ENCODE assay signal across 22 mouse cellular contexts in genomic region chr4:96510083-96510482, GRCm38 (mm10). TPM values are rescaled to one million over a fixed set of nuclear protein-coding genes. Genes with fewer than 3 reads are reported as not detected.
"Had no signal": no experiment of that assay in that cellular context is flagged by ENCODE, and none has a peak within 500 bp of the region (broad histone marks: within the 10 kb centered on the region; RNA-seq: fewer than 3 reads in every experiment).

No protein-coding gene starts in this region.

- H3K4me1 ChIP-seq: midbrain, embryonic 10.5 days; midbrain, embryonic 12.5 days; neural tube, embryonic 12.5 days; stomach, embryonic 15.5 days had no signal

- DNase-seq: lung, adult 18-20 months; lung, embryonic 14.5 days; lung, postnatal 10 days; lung, postnatal 4 days; midbrain, embryonic 14.5 days; right cerebral cortex, postnatal 14 days; thymus, adult 18-20 months; thymus, postnatal 14 days; thymus, postnatal 36 days had no signal

- H3K36me3 ChIP-seq: midbrain, embryonic 10.5 days; midbrain, embryonic 12.5 days; neural tube, embryonic 12.5 days; stomach, embryonic 15.5 days had no signal

- H3K27ac ChIP-seq: midbrain, embryonic 10.5 days; midbrain, embryonic 12.5 days; neural tube, embryonic 12.5 days; stomach, embryonic 15.5 days had no signal

- H3K9me3 ChIP-seq: midbrain, embryonic 10.5 days; midbrain, embryonic 12.5 days; neural tube, embryonic 12.5 days; stomach, embryonic 15.5 days had no signal

- H3K4me3 ChIP-seq: midbrain, embryonic 10.5 days; midbrain, embryonic 12.5 days; neural tube, embryonic 12.5 days; stomach, embryonic 15.5 days had no signal

- H3K27me3 ChIP-seq: midbrain, embryonic 12.5 days; neural tube, embryonic 12.5 days; stomach, embryonic 15.5 days had no signal

RNA-seq across cellular contexts. Expression of gene Cyp2j8, which starts 2.9 kb away (rescaled TPM):
- total RNA-seq: megakaryocyte-erythroid progenitor cell, adult 5-6 weeks; midbrain, postnatal 0 days; monocyte, adult 5-6 weeks; neutrophil, adult 5-6 weeks had no signal
- polyA plus RNA-seq: liver, embryonic 16.5 days; lung, embryonic 14.5 days; lung, embryonic 16.5 days; midbrain, embryonic 10.5 days; midbrain, embryonic 12.5 days; midbrain, embryonic 14.5 days; neural tube, embryonic 12.5 days; neural tube, embryonic 14.5 days; spleen, adult 2 months; thymus, postnatal 0 days had no signal

RNA-seq across cellular contexts. Expression of gene Cyp2j6, which starts 43.4 kb away (rescaled TPM):
- total RNA-seq: monocyte, adult 5-6 weeks; neutrophil, adult 5-6 weeks had no signal
